In the genomic region with DNA sequence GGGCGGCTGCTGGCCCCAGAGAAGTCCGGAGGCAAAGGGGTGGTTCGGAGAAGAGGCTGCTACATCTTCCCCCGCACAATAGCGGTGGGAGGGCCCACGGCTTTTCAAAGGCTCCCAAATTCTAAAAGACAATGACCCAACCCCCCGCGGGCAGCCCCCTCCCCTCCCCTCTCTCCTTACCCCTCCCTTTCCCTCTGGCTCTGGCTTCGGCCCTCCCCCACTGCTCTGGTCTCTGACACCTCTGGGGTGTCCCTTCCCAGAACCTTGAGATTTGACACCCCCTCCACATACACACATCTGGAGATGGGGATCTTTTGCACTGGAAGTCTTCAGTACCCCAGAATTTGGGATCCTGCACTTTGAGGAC, we compare ENCODE assay signal across 9 mouse cellular contexts. TPM values are rescaled to one million over a fixed set of nuclear protein-coding genes. Genes with fewer than 3 reads are reported as not detected.
DNase-seq lines count a peak whose midpoint lies in the region; ATAC-seq and TF ChIP-seq lines count a peak whose summit lies in the region.
"Had no signal": no experiment of that assay in that cellular context is flagged by ENCODE, and none has a peak within 500 bp of the region (broad histone marks: within the 10 kb centered on the region; RNA-seq: fewer than 3 reads in every experiment).

Lin28a (minus strand) TSS at position 63 of the 367 bp plus-strand sequence.

- H3K4me1 ChIP-seq in kidney, postnatal 0 days (replicated peaks; ENCODE audit: insufficient read depth, low read length) = no peaks in the 10 kb centered on the region
- H3K4me1 ChIP-seq in forebrain, embryonic 10.5 days = peaks cover 68% of the 10 kb centered on the region
- H3K4me1 ChIP-seq in limb, embryonic 13.5 days = peaks cover 28% of the 10 kb centered on the region
- peaks cover 42% of the 10 kb centered on the region for H3K4me1 ChIP-seq in neural tube, embryonic 15.5 days

- no peak within 1 kb of the TSS for H3K27ac ChIP-seq in kidney, postnatal 0 days
- peak within 1 kb of the TSS; percentile 97 for H3K27ac ChIP-seq in forebrain, embryonic 10.5 days
- no peak within 1 kb of the TSS for H3K27ac ChIP-seq in limb, embryonic 13.5 days
- peak within 1 kb of the TSS; percentile 74 for H3K27ac ChIP-seq in neural tube, embryonic 15.5 days (replicated peaks)

- DNase-seq in kidney, postnatal 0 days (ENCODE audit: low spot score) = no peak
- DNase-seq in kidney, adult 18-20 months = no peak
- DNase-seq in forebrain, embryonic 10.5 days (ENCODE audit: extremely low spot score, low spot score) = peak; percentile 82
- DNase-seq in layer of hippocampus, adult 9-11 months = no peak
- DNase-seq in lung, postnatal 10 days = no peak
- no peak for DNase-seq in layer of hippocampus, adult 18-20 months (ENCODE audit: low spot score in 2 of 2)

- TF ChIP-seq CTCF in kidney, postnatal 0 days (IDR thresholded peaks at IDR 0.05; ENCODE audit: low read depth) = no peak

- H3K36me3 ChIP-seq in kidney, postnatal 0 days (ENCODE audit: insufficient read depth, low read length) = no peaks in the 10 kb centered on the region
- peaks cover 20% of the 10 kb centered on the region for H3K36me3 ChIP-seq in forebrain, embryonic 10.5 days (replicated peaks)
- no peaks in the 10 kb centered on the region for H3K36me3 ChIP-seq in limb, embryonic 13.5 days
- no peaks in the 10 kb centered on the region for H3K36me3 ChIP-seq in neural tube, embryonic 15.5 days

- H3K9me3 ChIP-seq in kidney, postnatal 0 days (replicated peaks; ENCODE audit: low read length) = no peaks in the 10 kb centered on the region
- H3K9me3 ChIP-seq in forebrain, embryonic 10.5 days = no peaks in the 10 kb centered on the region
- no peaks in the 10 kb centered on the region for H3K9me3 ChIP-seq in limb, embryonic 13.5 days
- no peaks in the 10 kb centered on the region for H3K9me3 ChIP-seq in neural tube, embryonic 15.5 days (replicated peaks)

- ATAC-seq in kidney, postnatal 0 days (replicated peaks; ENCODE audit: low FRiP score, low read depth) = 0 out of 2 replicates have a peak, but pooled peaks have one; percentile 36
- no peak for ATAC-seq in limb, embryonic 13.5 days (ENCODE audit: low FRiP score, low read depth)
- no peak for ATAC-seq in neural tube, embryonic 15.5 days (ENCODE audit: low FRiP score)

- H3K27me3 ChIP-seq in kidney, postnatal 0 days (ENCODE audit: insufficient read depth, low read length) = peaks cover 19% of the 10 kb centered on the region
- no peaks in the 10 kb centered on the region for H3K27me3 ChIP-seq in forebrain, embryonic 10.5 days (ENCODE audit: poor library complexity, severe bottlenecking)
- peaks cover 51% of the 10 kb centered on the region for H3K27me3 ChIP-seq in limb, embryonic 13.5 days
- H3K27me3 ChIP-seq in neural tube, embryonic 15.5 days (replicated peaks) = peaks cover 26% of the 10 kb centered on the region

- no peak within 1 kb of the TSS for H3K9ac ChIP-seq in kidney, postnatal 0 days (ENCODE audit: low read depth, low read length)
- H3K9ac ChIP-seq in limb, embryonic 13.5 days = no peak within 1 kb of the TSS
- H3K9ac ChIP-seq in neural tube, embryonic 15.5 days (replicated peaks) = peak within 1 kb of the TSS; percentile 34; the same call in 1 of the 2 replicates

- 0 out of 2 replicates have a peak within 1 kb of the TSS, but pooled peaks have one; percentile 9 for H3K4me3 ChIP-seq in kidney, postnatal 0 days (replicated peaks; ENCODE audit: low read depth, low read length)
- H3K4me3 ChIP-seq in forebrain, embryonic 10.5 days = peak within 1 kb of the TSS; percentile 94
- peak within 1 kb of the TSS; percentile 29 for H3K4me3 ChIP-seq in limb, embryonic 13.5 days
- peak within 1 kb of the TSS; percentile 38 for H3K4me3 ChIP-seq in neural tube, embryonic 15.5 days (replicated peaks)

- peak within 1 kb of the TSS; percentile 28 for H3K4me2 ChIP-seq in kidney, postnatal 0 days (ENCODE audit: low read length)
- peak within 1 kb of the TSS; percentile 60 for H3K4me2 ChIP-seq in limb, embryonic 13.5 days (replicated peaks)
- peak within 1 kb of the TSS; percentile 64 for H3K4me2 ChIP-seq in neural tube, embryonic 15.5 days

- WGBS in kidney, postnatal 0 days = 2% methylated on average over 9 of the region's 9 CpGs
- 0% methylated on average over 9 of the region's 9 CpGs for WGBS in forebrain, embryonic 10.5 days
- WGBS in limb, embryonic 13.5 days = 0% methylated on average over 7 of the region's 9 CpGs
- WGBS in neural tube, embryonic 15.5 days = 0% methylated on average over 8 of the region's 9 CpGs

RNA-seq across cellular contexts. Expression of gene Lin28a, which starts in this region (rescaled TPM):
- polyA plus RNA-seq in kidney, postnatal 0 days (2015; fragmentation: Nextera tagmentation; extraction: Ambion mirVana) = 0.04 TPM in 1 of 2 replicates, not detected in the other
- polyA plus RNA-seq in forebrain, embryonic 10.5 days (2016; fragmentation: Nextera tagmentation; extraction: Ambion mirVana) = 21.6 and 25.7 TPM in 2 replicates
- 0.14 and 0.38 TPM in 2 replicates for polyA plus RNA-seq in limb, embryonic 13.5 days (2015; fragmentation: Nextera tagmentation; extraction: Ambion mirVana)
- polyA plus RNA-seq in neural tube, embryonic 15.5 days (2015; fragmentation: Nextera tagmentation; extraction: Ambion mirVana) = 0.19 and 0.37 TPM in 2 replicates
- total RNA-seq in layer of hippocampus, adult 18-20 months (2021) = not detected
- polyA plus RNA-seq: large intestine, adult 2 months had no signal

Comparison
In these comparisons a context has a peak if more than half of its experiments do, and no peak if none do; other contexts are left out.
1. RNA of gene Lin28a (polyA plus RNA-seq): 21.6 to 25.7 TPM in forebrain, embryonic 10.5 days; 0.19 to 0.37 TPM in neural tube, embryonic 15.5 days, 0.14 to 0.38 TPM in limb, embryonic 13.5 days and 0.04 TPM in kidney, postnatal 0 days; every median in the first group is over 10 times any median in the second.
2. Peak in ATAC-seq, H3K4me3 ChIP-seq and H3K4me2 ChIP-seq in kidney, postnatal 0 days; RNA of the gene not detected or under 1 TPM.
3. H3K27ac ChIP-seq: peak in forebrain, embryonic 10.5 days (single experiment) and neural tube, embryonic 15.5 days (single experiment); none in kidney, postnatal 0 days (single experiment) and limb, embryonic 13.5 days (single experiment).
4. H3K4me3 ChIP-seq: peak in every context shown above with its lines; median percentile 94 in forebrain, embryonic 10.5 days; 38 in neural tube, embryonic 15.5 days; 29 in limb, embryonic 13.5 days; 9 in kidney, postnatal 0 days.
5. Peak in every context shown above with its lines, with median percentiles within 50 percentile points of each other: H3K4me2 ChIP-seq.